Mouse (Mus musculus) G1E (cell line): Measurements from ENCODE around the gene Map2k4.

ENCODE experiments used
- CTCF ChIP-seq: IDR thresholded peaks from 2 replicates; pipeline ENCODE4 v1.5.1; 2012; ENCODE audit warnings: low read depth, low read length, inconsistent platforms, mixed read lengths
- GATA1 ChIP-seq: IDR thresholded peaks from 2 replicates; pipeline ENCODE4 v1.6.1; 2012; ENCODE audit warnings: borderline replicate concordance, low read length, inconsistent platforms, mixed read lengths
- TAL1 ChIP-seq: conservative IDR thresholded peaks from 2 replicates; pipeline ENCODE4 v1.6.1; 2012; ENCODE audit warnings: low read depth, low read length, inconsistent platforms, mixed read lengths

DNA sequence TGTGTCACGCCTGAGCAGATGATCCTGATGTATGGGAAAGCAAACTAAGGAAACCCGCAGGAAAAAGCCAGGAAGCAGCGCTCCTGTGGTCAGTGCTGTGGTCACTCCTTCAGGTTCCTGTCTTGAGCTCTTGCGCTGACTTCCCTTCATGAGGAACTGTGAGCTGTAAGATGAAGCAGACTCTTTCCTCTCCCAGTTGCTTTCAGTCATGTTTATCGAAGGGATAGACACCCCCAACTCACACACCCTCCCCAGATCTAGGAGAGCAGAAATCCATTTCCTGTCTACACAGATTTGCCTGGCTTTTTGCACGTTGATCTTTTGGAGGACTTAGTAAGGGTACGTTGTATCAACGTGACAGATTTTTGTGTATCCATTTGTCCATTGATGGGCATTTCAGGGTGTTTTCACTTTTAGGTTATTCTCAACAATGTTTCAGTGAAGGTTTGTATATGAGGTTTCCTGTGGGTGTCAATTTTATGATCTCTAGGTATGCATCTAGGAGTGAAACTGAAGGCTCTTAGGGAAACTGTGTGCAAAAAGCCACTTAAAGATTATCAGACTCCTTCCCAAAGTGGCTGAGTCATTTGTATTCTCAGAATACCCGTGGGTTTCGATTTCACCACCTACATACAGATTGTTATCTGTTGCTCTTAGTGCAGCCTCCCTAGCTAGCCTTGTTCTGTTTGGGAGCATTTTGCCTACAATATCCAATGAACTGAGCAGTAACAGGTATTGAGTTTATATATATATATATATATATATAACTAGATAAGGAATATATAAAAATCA, 6.5 kb upstream of the Map2k4 start:
- TF ChIP-seq CTCF: no peak
- no peak for TF ChIP-seq TAL1
- no peak for TF ChIP-seq GATA1
